Mouse (Mus musculus): ENCODE measurements around the gene Rasgrp4.
"Not testable (repeated sequence)": the region's sequence is repeated elsewhere in the genome, so short reads cannot be mapped to it uniquely, and the experiment has no call there.

Gene Rasgrp4

GRCm38 (mm10) chr7:29134693-29135386 lies at the start of gene Rasgrp4:
Gene Rasgrp4 (plus strand): TSS chr7:29134851.
- peak; percentile 66 to 68 for DNase-seq

- no peak for DNase-seq
Observed at GRCm38 (mm10) chr7:29085981-29086380, 48.7 kb upstream of the Rasgrp4 start.

- no peak for DNase-seq
Observed at GRCm38 (mm10) chr7:29086902-29087301, 47.7 kb upstream of the Rasgrp4 start.

GRCm38 (mm10) chr7:29088817-29089216 lies 45.8 kb upstream of the Rasgrp4 start:
- no peak for DNase-seq

GRCm38 (mm10) chr7:29097131-29097530 lies 37.5 kb upstream of the Rasgrp4 start:
- DNase-seq = no peak

GRCm38 (mm10) chr7:29101286-29102017 lies 33.2 kb upstream of the Rasgrp4 start:
- no peak for DNase-seq

GRCm38 (mm10) chr7:29108992-29109955 lies 25.4 kb upstream of the Rasgrp4 start:
- DNase-seq = no peak

- DNase-seq = no peak
Observed at GRCm38 (mm10) chr7:29118142-29118851, 16.4 kb upstream of the Rasgrp4 start.

- no peak for DNase-seq
Observed at GRCm38 (mm10) chr7:29119526-29119925, 15.1 kb upstream of the Rasgrp4 start.

- DNase-seq = no peak
Observed at GRCm38 (mm10) chr7:29122821-29123220, 11.8 kb upstream of the Rasgrp4 start.

GRCm38 (mm10) chr7:29123531-29124358 lies 10.9 kb upstream of the Rasgrp4 start:
- no peak for DNase-seq

GRCm38 (mm10) chr7:29124970-29125369 lies 9.7 kb upstream of the Rasgrp4 start, which contains the start of gene Ryr1:
Gene Ryr1 (minus strand): TSS chr7:29125179.
- peak in 1 of 2 experiments; percentile 19 for DNase-seq

GRCm38 (mm10) chr7:29126173-29126915 lies 8.3 kb upstream of the Rasgrp4 start:
- DNase-seq = peak; percentile 41 to 78

GRCm38 (mm10) chr7:29128725-29129124 lies 5.9 kb upstream of the Rasgrp4 start:
- peak in 1 of 2 experiments; percentile 18 for DNase-seq

- DNase-seq = no peak
Observed at GRCm38 (mm10) chr7:29134230-29134629, 421 bp upstream of the Rasgrp4 start.

GRCm38 (mm10) chr7:29137429-29137828 lies 2.8 kb downstream of the Rasgrp4 start:
- DNase-seq = no peak

GRCm38 (mm10) chr7:29139237-29139636 lies 4.6 kb downstream of the Rasgrp4 start:
- DNase-seq = not testable (repeated sequence)

- DNase-seq = no peak
Observed at GRCm38 (mm10) chr7:29141416-29141815, 6.8 kb downstream of the Rasgrp4 start.

GRCm38 (mm10) chr7:29144006-29144405 lies 9.4 kb downstream of the Rasgrp4 start:
- no peak for DNase-seq

GRCm38 (mm10) chr7:29146625-29147367 lies 12.1 kb downstream of the Rasgrp4 start:
- DNase-seq = no peak

Data from spleen, adult 18-20 months (tissue).